In genomic region chr2:108755821-108756220, GRCm38 (mm10) we compare ENCODE assay signal across 33 mouse cellular contexts.
"Had no signal": no experiment of that assay in that cellular context is flagged by ENCODE, and none has a peak within 500 bp of the region (broad histone marks: within the 10 kb centered on the region; RNA-seq: fewer than 3 reads in every experiment).

No protein-coding gene starts in this region.

- H3K9ac ChIP-seq: heart, embryonic 12.5 days; heart, embryonic 13.5 days; heart, embryonic 15.5 days; hindbrain, embryonic 12.5 days; hindbrain, embryonic 13.5 days; hindbrain, embryonic 14.5 days; hindbrain, embryonic 15.5 days; intestine, embryonic 15.5 days had no signal

- DNase-seq: heart, adult 2 months; heart, postnatal 10 days; heart, postnatal 14 days; heart, postnatal 36 days; heart, postnatal 4 days; kidney, adult 11 months; kidney, adult 8-10 months; kidney, postnatal 10 days; kidney, postnatal 14 days; kidney, postnatal 25 days; kidney, postnatal 36 days; kidney, postnatal 4 days; layer of hippocampus, adult 9-11 months; layer of hippocampus, postnatal 36 days had no signal

- H3K27ac ChIP-seq: heart, adult 2 months; heart, embryonic 10.5 days; heart, embryonic 13.5 days; heart, embryonic 15.5 days; hindbrain, embryonic 10.5 days; hindbrain, embryonic 12.5 days; hindbrain, embryonic 13.5 days; hindbrain, embryonic 14.5 days; hindbrain, embryonic 15.5 days; hindbrain, postnatal 0 days; intestine, embryonic 15.5 days; kidney, postnatal 0 days; layer of hippocampus, adult 2 months; left cerebral cortex, adult 2 months had no signal

- ATAC-seq: hindbrain, embryonic 16.5 days; hindbrain, postnatal 0 days; inflammation-experienced regulatory T-cells, adult 6 months; intestine, embryonic 15.5 days; intestine, embryonic 16.5 days; intestine, postnatal 0 days had no signal

- H3K36me3 ChIP-seq: heart, embryonic 10.5 days; heart, embryonic 12.5 days; heart, embryonic 13.5 days; heart, embryonic 15.5 days; hindbrain, embryonic 10.5 days; hindbrain, embryonic 12.5 days; hindbrain, embryonic 13.5 days; hindbrain, embryonic 15.5 days; intestine, embryonic 15.5 days had no signal

- H3K4me3 ChIP-seq: heart, adult 2 months; heart, embryonic 10.5 days; heart, embryonic 12.5 days; heart, embryonic 13.5 days; heart, embryonic 15.5 days; hindbrain, embryonic 10.5 days; hindbrain, embryonic 12.5 days; hindbrain, embryonic 13.5 days; hindbrain, embryonic 15.5 days; intestine, embryonic 15.5 days; layer of hippocampus, adult 2 months; left cerebral cortex, adult 2 months had no signal

- H3K4me1 ChIP-seq: heart, embryonic 10.5 days; heart, embryonic 12.5 days; heart, embryonic 13.5 days; heart, embryonic 15.5 days; hindbrain, embryonic 10.5 days; hindbrain, embryonic 12.5 days; hindbrain, embryonic 13.5 days; hindbrain, embryonic 15.5 days; intestine, embryonic 15.5 days had no signal

- H3K9me3 ChIP-seq: heart, embryonic 10.5 days; heart, embryonic 12.5 days; heart, embryonic 13.5 days; heart, embryonic 15.5 days; hindbrain, embryonic 10.5 days; hindbrain, embryonic 12.5 days; hindbrain, embryonic 13.5 days; hindbrain, embryonic 15.5 days; intestine, embryonic 15.5 days had no signal

- H3K27me3 ChIP-seq: heart, embryonic 12.5 days; heart, embryonic 13.5 days; heart, embryonic 15.5 days; hindbrain, embryonic 12.5 days; hindbrain, embryonic 13.5 days; hindbrain, embryonic 15.5 days; intestine, embryonic 15.5 days had no signal

- H3K4me2 ChIP-seq: heart, embryonic 11.5 days; heart, embryonic 12.5 days; heart, embryonic 13.5 days; heart, embryonic 15.5 days; hindbrain, embryonic 12.5 days; hindbrain, embryonic 13.5 days; hindbrain, embryonic 14.5 days; hindbrain, embryonic 15.5 days; intestine, embryonic 15.5 days had no signal
